Mouse (Mus musculus): Measurements from ENCODE around the gene Stx1a. TPM values are rescaled to one million over a fixed set of nuclear protein-coding genes. Genes with fewer than 3 reads are reported as not detected.

The Stx1a gene
- polyA plus RNA-seq, 1 experiment from 2014 or later = 110 TPM

- H3K9me3 ChIP-seq (ENCODE audit: control insufficient read depth, low read length) = no peaks in the 10 kb centered on the region
- WGBS = 68% methylated on average over 4 of the region's 4 CpGs
- no peak overlapping the region for H3K27ac ChIP-seq (ENCODE audit: low read length)
- no peak for ATAC-seq
- H3K4me3 ChIP-seq (replicated peaks; ENCODE audit: low read length) = no peak overlapping the region
- H3K4me1 ChIP-seq (replicated peaks; ENCODE audit: control insufficient read depth, insufficient read depth, low read length) = no peaks in the 10 kb centered on the region
- no peak overlapping the region for H3K4me2 ChIP-seq (ENCODE audit: low read length)
- H3K27me3 ChIP-seq (replicated peaks; ENCODE audit: control insufficient read depth, insufficient read depth, low read length) = peaks cover 37% of the 10 kb centered on the region
- H3K36me3 ChIP-seq (ENCODE audit: control insufficient read depth, insufficient read depth) = no peaks in the 10 kb centered on the region
- H3K9ac ChIP-seq (replicated peaks; ENCODE audit: low read depth, low read length) = no peak overlapping the region
Observed at GRCm38 (mm10) chr5:135086871-135087270, 63.6 kb downstream of the Stx1a start.

- H3K36me3 ChIP-seq (ENCODE audit: control insufficient read depth, insufficient read depth) = no peaks in the 10 kb centered on the region
- no peak within 1 kb of the TSS for H3K27ac ChIP-seq (ENCODE audit: low read length)
- no peaks in the 10 kb centered on the region for H3K4me1 ChIP-seq (replicated peaks; ENCODE audit: control insufficient read depth, insufficient read depth, low read length)
- WGBS = 2% methylated on average over 39 of the region's 39 CpGs
- peaks cover 37% of the 10 kb centered on the region for H3K27me3 ChIP-seq (replicated peaks; ENCODE audit: control insufficient read depth, insufficient read depth, low read length)
- H3K4me3 ChIP-seq (replicated peaks; ENCODE audit: low read length) = 0 out of 2 replicates have a peak within 1 kb of the TSS, but pooled peaks have one; percentile 6
- ATAC-seq = no peak
- H3K9me3 ChIP-seq (ENCODE audit: control insufficient read depth, low read length) = no peaks in the 10 kb centered on the region
- peak within 1 kb of the TSS; percentile 25 for H3K4me2 ChIP-seq (ENCODE audit: low read length)
- no peak within 1 kb of the TSS; the same call in 1 of the 2 replicates for H3K9ac ChIP-seq (replicated peaks; ENCODE audit: low read depth, low read length)
Observed at GRCm38 (mm10) chr5:135089653-135090052, 66.4 kb downstream of the Stx1a start, which contains the start of gene Mlxipl. Gene Mlxipl (plus strand): TSS chr5:135089890.

Other genes starting within 250 kb of the Stx1a start
- gene Tmem270, start 116.7 kb upstream of the Stx1a start, polyA plus RNA-seq (2015; fragmentation: Nextera tagmentation; extraction: Ambion mirVana) = not detected in 2 replicates
- gene Cldn13, start 108.0 kb upstream of the Stx1a start, polyA plus RNA-seq (2015; fragmentation: Nextera tagmentation; extraction: Ambion mirVana) = not detected in 2 replicates
- 8.4 and 10.6 TPM in 2 replicates for gene Mettl27, start 91.1 kb upstream of the Stx1a start, polyA plus RNA-seq (2015; fragmentation: Nextera tagmentation; extraction: Ambion mirVana)
- not detected in 2 replicates for gene Cldn4, start 76.5 kb upstream of the Stx1a start, polyA plus RNA-seq (2015; fragmentation: Nextera tagmentation; extraction: Ambion mirVana)
- gene Cldn3, start 37.3 kb upstream of the Stx1a start, polyA plus RNA-seq (2015; fragmentation: Nextera tagmentation; extraction: Ambion mirVana) = 13.0 and 13.6 TPM in 2 replicates
- 70.6 and 78.0 TPM in 2 replicates for gene Abhd11, start 14.3 kb upstream of the Stx1a start, polyA plus RNA-seq (2015; fragmentation: Nextera tagmentation; extraction: Ambion mirVana)
- 35.2 and 40.4 TPM in 2 replicates for gene Dnajc30, start 40.7 kb downstream of the Stx1a start, polyA plus RNA-seq (2015; fragmentation: Nextera tagmentation; extraction: Ambion mirVana)
- gene Bud23, start 41.5 kb downstream of the Stx1a start, polyA plus RNA-seq (2015; fragmentation: Nextera tagmentation; extraction: Ambion mirVana) = 81.9 and 96.3 TPM in 2 replicates
- 27.2 and 27.7 TPM in 2 replicates for gene Vps37d, start 54.8 kb downstream of the Stx1a start, polyA plus RNA-seq (2015; fragmentation: Nextera tagmentation; extraction: Ambion mirVana)
- 0.68 and 0.76 TPM in 2 replicates for gene Mlxipl, start 66.4 kb downstream of the Stx1a start, polyA plus RNA-seq (2015; fragmentation: Nextera tagmentation; extraction: Ambion mirVana)
- gene Tbl2, start 126.2 kb downstream of the Stx1a start, polyA plus RNA-seq (2015; fragmentation: Nextera tagmentation; extraction: Ambion mirVana) = 19.2 and 22.0 TPM in 2 replicates
- gene Bcl7b, start 144.8 kb downstream of the Stx1a start, polyA plus RNA-seq (2015; fragmentation: Nextera tagmentation; extraction: Ambion mirVana) = 49.7 and 53.9 TPM in 2 replicates
- 34.4 and 39.4 TPM in 2 replicates for gene Baz1b, start 163.8 kb downstream of the Stx1a start, polyA plus RNA-seq (2015; fragmentation: Nextera tagmentation; extraction: Ambion mirVana)
- gene Fzd9, start 227.7 kb downstream of the Stx1a start, polyA plus RNA-seq (2015; fragmentation: Nextera tagmentation; extraction: Ambion mirVana) = 11.9 and 12.4 TPM in 2 replicates

Data from forebrain, embryonic 16.5 days (tissue).